Mouse (Mus musculus): ENCODE data around the gene Clvs2.

DNA sequence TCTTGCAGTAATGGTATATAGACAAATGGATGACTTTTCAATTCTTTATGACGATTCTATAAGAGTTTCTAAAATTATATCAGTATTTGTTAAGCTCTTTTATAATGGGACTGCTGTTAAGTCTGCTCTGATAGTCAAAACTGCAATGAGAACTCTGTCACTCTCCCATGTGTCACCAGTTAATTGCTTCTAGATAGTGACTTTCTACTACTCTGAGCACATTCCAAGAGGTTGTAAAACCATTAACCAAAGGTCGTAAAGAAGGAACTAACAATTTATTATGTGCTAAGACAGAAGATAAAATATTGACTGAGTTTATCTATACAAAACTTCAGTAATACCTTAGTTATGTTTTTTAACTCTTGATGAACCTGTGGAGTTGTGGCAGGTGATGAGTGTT is 37.5 kb downstream of the Clvs2 start:
- no peak for TF ChIP-seq CTCF (IDR thresholded peaks at IDR 0.05; ENCODE audit: control insufficient read depth, insufficient read depth, insufficient replicate concordance, low read depth, low read length)
- no peak for TF ChIP-seq POLR2A (IDR thresholded peaks at IDR 0.05; ENCODE audit: control insufficient read depth, low read depth, low read length)
